In the genomic region with DNA sequence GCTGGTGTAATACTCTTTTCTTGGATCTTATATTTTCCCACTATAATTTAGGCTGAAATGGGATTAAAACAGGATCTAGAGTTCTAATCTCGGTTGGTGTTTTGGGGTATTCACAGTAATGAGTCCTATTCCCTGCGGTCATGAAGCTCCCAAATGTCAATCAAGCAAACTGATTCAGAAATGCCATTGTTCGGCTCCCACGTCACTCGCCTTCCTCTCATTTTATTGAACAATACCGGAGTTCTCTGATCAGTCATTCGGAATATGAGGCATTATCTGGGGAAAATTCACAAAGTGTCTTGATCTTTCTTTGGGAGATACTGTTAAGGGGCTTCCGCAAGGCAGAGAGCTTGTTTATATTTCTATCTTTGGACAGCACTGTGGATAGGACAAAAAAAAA, we compare ENCODE assay signal across 11 mouse cellular contexts. TPM values are rescaled to one million over a fixed set of nuclear protein-coding genes. Genes with fewer than 3 reads are reported as not detected.
DNase-seq lines count a peak whose midpoint lies in the region; ATAC-seq and TF ChIP-seq lines count a peak whose summit lies in the region.
"Had no signal": no experiment of that assay in that cellular context is flagged by ENCODE, and none has a peak within 500 bp of the region (broad histone marks: within the 10 kb centered on the region; RNA-seq: fewer than 3 reads in every experiment).

No protein-coding gene starts in this region.

- H3K9ac ChIP-seq in hindbrain, embryonic 16.5 days (ENCODE audit: low read depth, low read length): no peak overlapping the region
- H3K9ac ChIP-seq in forebrain, embryonic 12.5 days: no peak overlapping the region
- H3K9ac ChIP-seq in limb, embryonic 12.5 days (replicated peaks): no peak overlapping the region

- no peaks in the 10 kb centered on the region for H3K27me3 ChIP-seq in hindbrain, embryonic 10.5 days (ENCODE audit: insufficient read depth, poor library complexity, severe bottlenecking)
- no peaks in the 10 kb centered on the region for H3K27me3 ChIP-seq in hindbrain, embryonic 16.5 days (replicated peaks; ENCODE audit: control insufficient read depth, insufficient read depth, low read length)
- H3K27me3 ChIP-seq in forebrain, embryonic 12.5 days: no peaks in the 10 kb centered on the region
- H3K27me3 ChIP-seq in limb, embryonic 12.5 days: no peaks in the 10 kb centered on the region

- 7% methylated on average over 8 of the region's 8 CpGs for WGBS in hindbrain, embryonic 10.5 days
- WGBS in hindbrain, embryonic 16.5 days: 53% methylated on average over 8 of the region's 8 CpGs
- 4% methylated on average over 8 of the region's 8 CpGs for WGBS in forebrain, embryonic 12.5 days
- 55% methylated on average over 8 of the region's 8 CpGs for WGBS in limb, embryonic 12.5 days

- no peak for TF ChIP-seq CTCF in brain, embryonic 14.5 days (IDR thresholded peaks at IDR 0.05; ENCODE audit: borderline replicate concordance, extremely low read depth, insufficient read depth, insufficient read length)

- DNase-seq in hindbrain, embryonic 10.5 days (ENCODE audit: low spot score): peak; percentile 60
- peak; percentile 90 for DNase-seq in brain, embryonic 14.5 days (ENCODE audit: low read depth)
- DNase-seq in adrenal gland, postnatal 36 days: no peak
- no peak for DNase-seq in right cerebral cortex, postnatal 10 days (ENCODE audit: low spot score in 2 of 2)
- DNase-seq: lung, postnatal 36 days had no signal

- peak overlapping the region; percentile 81 for H3K4me3 ChIP-seq in hindbrain, embryonic 10.5 days
- H3K4me3 ChIP-seq in hindbrain, embryonic 16.5 days (ENCODE audit: low read length): no peak overlapping the region
- H3K4me3 ChIP-seq in forebrain, embryonic 12.5 days (replicated peaks): peak overlapping the region; percentile 14; the same call in 1 of the 2 replicates
- no peak overlapping the region for H3K4me3 ChIP-seq in limb, embryonic 12.5 days (replicated peaks)

- H3K36me3 ChIP-seq in hindbrain, embryonic 10.5 days: no peaks in the 10 kb centered on the region
- no peaks in the 10 kb centered on the region for H3K36me3 ChIP-seq in hindbrain, embryonic 16.5 days (ENCODE audit: control insufficient read depth, insufficient read depth, low read length)
- no peaks in the 10 kb centered on the region for H3K36me3 ChIP-seq in forebrain, embryonic 12.5 days (replicated peaks)
- H3K36me3 ChIP-seq in limb, embryonic 12.5 days: no peaks in the 10 kb centered on the region

- no peak for TF ChIP-seq POLR2A in brain, embryonic 14.5 days (IDR thresholded peaks at IDR 0.05; ENCODE audit: borderline replicate concordance, extremely low read depth, insufficient read depth, insufficient read length, poor library complexity, severe bottlenecking)

- no peak for ATAC-seq in hindbrain, embryonic 16.5 days
- ATAC-seq in forebrain, embryonic 12.5 days (ENCODE audit: low FRiP score): no peak
- no peak for ATAC-seq in limb, embryonic 12.5 days (ENCODE audit: insufficient number of reproducible peaks, insufficient read depth, low FRiP score, low TSS enrichment, low read depth)
- no peak for ATAC-seq in frontal cortex, adult (ENCODE audit: low TSS enrichment)

- H3K4me2 ChIP-seq in hindbrain, embryonic 16.5 days (ENCODE audit: low read length): no peak overlapping the region
- peak overlapping the region; percentile 92 for H3K4me2 ChIP-seq in forebrain, embryonic 12.5 days
- H3K4me2 ChIP-seq in limb, embryonic 12.5 days: peak overlapping the region; percentile 91

- peak overlapping the region; percentile 100 for H3K27ac ChIP-seq in hindbrain, embryonic 10.5 days
- no peak overlapping the region for H3K27ac ChIP-seq in hindbrain, embryonic 16.5 days (ENCODE audit: low read depth, low read length)
- peak overlapping the region; percentile 83 for H3K27ac ChIP-seq in forebrain, embryonic 12.5 days
- H3K27ac ChIP-seq in limb, embryonic 12.5 days: no peak overlapping the region

- H3K4me1 ChIP-seq in hindbrain, embryonic 10.5 days (replicated peaks): peaks cover 78% of the 10 kb centered on the region
- peaks cover 22% of the 10 kb centered on the region for H3K4me1 ChIP-seq in hindbrain, embryonic 16.5 days (ENCODE audit: control insufficient read depth, insufficient read depth, low read depth, low read length)
- peaks cover 71% of the 10 kb centered on the region for H3K4me1 ChIP-seq in forebrain, embryonic 12.5 days
- H3K4me1 ChIP-seq in limb, embryonic 12.5 days (replicated peaks): peaks cover 44% of the 10 kb centered on the region

- H3K9me3 ChIP-seq in hindbrain, embryonic 10.5 days: no peaks in the 10 kb centered on the region
- no peaks in the 10 kb centered on the region for H3K9me3 ChIP-seq in hindbrain, embryonic 16.5 days (ENCODE audit: control insufficient read depth, low read length)
- no peaks in the 10 kb centered on the region for H3K9me3 ChIP-seq in forebrain, embryonic 12.5 days
- H3K9me3 ChIP-seq in limb, embryonic 12.5 days: no peaks in the 10 kb centered on the region

RNA-seq across cellular contexts. Expression of gene A930004D18Rik, which starts 7.0 kb away (rescaled TPM):
- 17.5 and 22.5 TPM in 2 replicates for polyA plus RNA-seq in hindbrain, embryonic 10.5 days (2016; fragmentation: Nextera tagmentation; extraction: Ambion mirVana)
- 6.1 and 8.2 TPM in 2 replicates for polyA plus RNA-seq in hindbrain, embryonic 16.5 days (2015; fragmentation: Nextera tagmentation; extraction: Ambion mirVana)
- polyA plus RNA-seq in brain, embryonic 14.5 days (2012; rRNA removed): 5.5 and 6.1 TPM in 2 replicates
- 20.9 and 22.0 TPM in 2 replicates for polyA plus RNA-seq in forebrain, embryonic 12.5 days (2016; fragmentation: Nextera tagmentation; extraction: Ambion mirVana)
- 19.9 and 20.3 TPM in 2 replicates for polyA plus RNA-seq in limb, embryonic 12.5 days (2016; fragmentation: Nextera tagmentation; extraction: Ambion mirVana)
- total RNA-seq in adrenal gland, postnatal 36 days (2021): 1 to 10 TPM; 1.4 to 1.9 TPM

RNA-seq across cellular contexts. Expression of gene Skida1, which starts 18.3 kb away (rescaled TPM):
- polyA plus RNA-seq in hindbrain, embryonic 10.5 days (2016; fragmentation: Nextera tagmentation; extraction: Ambion mirVana): 19.3 and 21.9 TPM in 2 replicates
- polyA plus RNA-seq in hindbrain, embryonic 16.5 days (2015; fragmentation: Nextera tagmentation; extraction: Ambion mirVana): 4.4 and 5.8 TPM in 2 replicates
- 25.4 and 33.5 TPM in 2 replicates for polyA plus RNA-seq in brain, embryonic 14.5 days (2012; rRNA removed)
- 26.3 and 26.4 TPM in 2 replicates for polyA plus RNA-seq in forebrain, embryonic 12.5 days (2016; fragmentation: Nextera tagmentation; extraction: Ambion mirVana)
- polyA plus RNA-seq in limb, embryonic 12.5 days (2016; fragmentation: Nextera tagmentation; extraction: Ambion mirVana): 13.9 and 14.0 TPM in 2 replicates
- total RNA-seq in adrenal gland, postnatal 36 days (2021): 1 to 10 TPM; 2.8 to 4.4 TPM

RNA-seq across cellular contexts. Expression of gene Mllt10, which starts 24.5 kb away (rescaled TPM):
- polyA plus RNA-seq in hindbrain, embryonic 10.5 days (2016; fragmentation: Nextera tagmentation; extraction: Ambion mirVana): 65.0 and 66.0 TPM in 2 replicates
- 37.5 and 42.9 TPM in 2 replicates for polyA plus RNA-seq in hindbrain, embryonic 16.5 days (2015; fragmentation: Nextera tagmentation; extraction: Ambion mirVana)
- 41.1 and 49.4 TPM in 2 replicates for polyA plus RNA-seq in brain, embryonic 14.5 days (2012; rRNA removed)
- polyA plus RNA-seq in forebrain, embryonic 12.5 days (2016; fragmentation: Nextera tagmentation; extraction: Ambion mirVana): 61.7 and 76.8 TPM in 2 replicates
- 67.7 and 77.6 TPM in 2 replicates for polyA plus RNA-seq in limb, embryonic 12.5 days (2016; fragmentation: Nextera tagmentation; extraction: Ambion mirVana)
- 10 to 100 TPM; 46.8 to 47.7 TPM for total RNA-seq in adrenal gland, postnatal 36 days (2021)

RNA-seq across cellular contexts. Expression of gene H2al2a, which starts 33.8 kb away (rescaled TPM):
- polyA plus RNA-seq in hindbrain, embryonic 10.5 days (2016; fragmentation: Nextera tagmentation; extraction: Ambion mirVana): not detected in 2 replicates
- not detected in 2 replicates for polyA plus RNA-seq in hindbrain, embryonic 16.5 days (2015; fragmentation: Nextera tagmentation; extraction: Ambion mirVana)
- 0.16 TPM in 1 of 2 replicates, not detected in the other for polyA plus RNA-seq in brain, embryonic 14.5 days (2012; rRNA removed)
- polyA plus RNA-seq in forebrain, embryonic 12.5 days (2016; fragmentation: Nextera tagmentation; extraction: Ambion mirVana): not detected in 2 replicates
- not detected in 2 replicates for polyA plus RNA-seq in limb, embryonic 12.5 days (2016; fragmentation: Nextera tagmentation; extraction: Ambion mirVana)
- not detected for total RNA-seq in adrenal gland, postnatal 36 days (2021)
- total RNA-seq: layer of hippocampus, postnatal 25 days had no signal
- polyA plus RNA-seq: stomach, embryonic 16.5 days had no signal

Comparison
In these comparisons a context has a peak if more than half of its experiments do, and no peak if none do; other contexts are left out.
1. H3K27ac ChIP-seq: peak in hindbrain, embryonic 10.5 days (single experiment) and forebrain, embryonic 12.5 days (single experiment); none in hindbrain, embryonic 16.5 days (single experiment) and limb, embryonic 12.5 days (single experiment).
2. H3K4me3 ChIP-seq: peak in hindbrain, embryonic 10.5 days (single experiment) and forebrain, embryonic 12.5 days (single experiment); none in hindbrain, embryonic 16.5 days (single experiment) and limb, embryonic 12.5 days (single experiment).
3. DNase-seq: peak in hindbrain, embryonic 10.5 days (single experiment) and brain, embryonic 14.5 days (single experiment); none in adrenal gland, postnatal 36 days (0 of 2) and right cerebral cortex, postnatal 10 days (0 of 2).